Mouse (Mus musculus) myocyte (in vitro differentiated cells): ENCODE results near the gene Ngdn.
A peak's percentile ranks its signal among the peaks of the same experiment; 100 is the strongest.

Source experiments
- CEBPB ChIP-seq: IDR thresholded peaks from 2 replicates; pipeline ENCODE4 v1.6.1; 2011; ENCODE audit warnings: mild to moderate bottlenecking, moderate library complexity; ENCODE audit not compliant: poor library complexity, insufficient read depth, severe bottlenecking
- MYOD1 ChIP-seq, 3 experiments: IDR thresholded peaks; one replicate each; pipeline ENCODE4 v1.6.1; 2011; ENCODE audit warnings: control low read depth in 2 of 3, low read depth in 2 of 3, mild to moderate bottlenecking in 2 of 3, moderate library complexity in 1 of 3; ENCODE audit not compliant: insufficient read length in 2 of 3, control insufficient read depth in 1 of 3
- MYOG ChIP-seq, 3 experiments: IDR thresholded peaks; one replicate each; pipeline ENCODE4 v1.6.1; 2011; ENCODE audit warnings: control low read depth in 2 of 3, low read depth in 2 of 3, mild to moderate bottlenecking in 2 of 3; ENCODE audit not compliant: insufficient read length in 2 of 3, control insufficient read depth in 1 of 3, insufficient read depth in 1 of 3
- POLR2A ChIP-seq: IDR thresholded peaks from one replicate; pipeline ENCODE4 v1.6.1; 2011; ENCODE audit warnings: low read depth, mild to moderate bottlenecking, control low read depth, moderate library complexity; ENCODE audit not compliant: insufficient read length
- POLR2AphosphoS2 ChIP-seq: IDR thresholded peaks from one replicate; pipeline ENCODE4 v1.6.1; 2011; ENCODE audit warnings: low read depth, control low read depth; ENCODE audit not compliant: insufficient read length
- TCF12 ChIP-seq: IDR thresholded peaks from one replicate; pipeline ENCODE4 v1.6.1; 2011; ENCODE audit warnings: mild to moderate bottlenecking, control low read depth; ENCODE audit not compliant: poor library complexity, insufficient read depth, severe bottlenecking

GRCm38 (mm10) chr14:55014991-55015766 lies at the start of gene Ngdn:
- TF ChIP-seq TCF12 (no peak), POLR2A (peak; percentile 61), POLR2AphosphoS2 (peak; percentile 34), MYOD1 (IDR thresholded peaks at IDR 0.05; ENCODE audit: control insufficient read depth in 1 of 3, insufficient read length in 2 of 3, low read depth in 2 of 3) (no peak), MYOG (IDR thresholded peaks at IDR 0.05; ENCODE audit: control insufficient read depth in 1 of 3, insufficient read depth in 1 of 3, insufficient read length in 2 of 3, low read depth in 2 of 3) (no peak), CEBPB (no peak)
